Mouse (Mus musculus): ENCODE results near the gene Zcchc4. TPM values are rescaled to one million over a fixed set of nuclear protein-coding genes. Genes with fewer than 3 reads are reported as not detected.

The Zcchc4 gene
- total RNA-seq, 4 experiments from 2014 or later = 6.0 to 7.5 (median 7.1) TPM

DNA sequence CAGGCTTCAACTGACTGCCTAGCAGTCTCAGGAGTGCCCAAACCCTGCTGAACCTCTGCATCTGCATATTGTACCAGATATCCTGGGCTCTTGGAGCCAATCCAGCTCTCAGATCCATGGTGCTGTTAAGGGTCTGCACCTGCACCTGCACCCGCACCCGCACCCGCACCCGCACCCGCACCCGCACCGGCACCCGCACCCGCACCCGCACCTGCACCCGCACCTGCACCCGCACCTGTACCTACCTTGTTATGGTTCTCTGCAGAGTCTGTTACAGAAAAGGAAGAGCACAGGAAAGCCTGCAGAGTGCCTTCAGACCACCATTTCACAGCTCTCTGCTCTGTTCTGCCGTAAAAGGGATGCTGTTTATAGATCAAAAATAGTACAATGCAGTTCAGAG, 96.8 kb downstream of the Zcchc4 start:
- no peak for DNase-seq (ENCODE audit: low spot score)

Other genes starting within 250 kb of the Zcchc4 start
- gene Lgi2, start 208.9 kb upstream of the Zcchc4 start, total RNA-seq (2022) = under 1 TPM; 0.47 to 0.97 (median 0.67) TPM
- gene Sepsecs, start 105.7 kb upstream of the Zcchc4 start, total RNA-seq (2022) = 1 to 10 TPM; 4.7 to 9.0 (median 6.9) TPM
- 1 to 10 TPM; 1.5 to 2.2 (median 1.6) TPM for gene Pi4k2b, start 33.8 kb upstream of the Zcchc4 start, total RNA-seq (2022)
- gene Anapc4, start 58.6 kb downstream of the Zcchc4 start, total RNA-seq (2022) = 10 to 100 TPM; 28.5 to 40.0 (median 34.4) TPM